Mouse (Mus musculus): ENCODE data around the gene 4933427I04Rik. TPM values are rescaled to one million over a fixed set of nuclear protein-coding genes. Genes with fewer than 3 reads are reported as not detected.

Gene 4933427I04Rik
- not detected in 2 replicates for total RNA-seq (2012; rRNA removed)

DNA sequence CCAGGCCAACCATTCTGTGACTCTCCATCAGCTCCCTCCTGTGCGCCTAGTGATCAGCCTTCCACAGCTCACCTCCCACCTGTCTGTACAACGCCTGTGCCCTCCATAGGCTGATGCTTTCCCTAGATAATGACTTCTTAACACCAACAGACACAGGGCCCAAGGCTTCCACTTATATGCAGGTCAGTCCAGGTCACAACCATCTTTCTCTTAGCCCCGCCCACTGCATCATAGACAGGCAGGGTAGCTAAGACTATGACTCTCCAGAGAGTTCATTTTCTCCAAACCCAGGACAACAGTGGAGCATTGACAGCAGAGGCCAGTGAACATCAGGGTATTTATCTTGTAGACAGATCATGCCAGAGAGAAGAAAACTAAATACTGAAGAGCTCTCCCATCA lies at the start of gene 4933427I04Rik:
TSS of gene 4933427I04Rik (plus strand) at position 301 of the 400 bp plus-strand sequence.
- TF ChIP-seq CHD2 (IDR thresholded peaks at IDR 0.05; ENCODE audit: low read depth, low read length): no peak
- TF ChIP-seq MAFK (IDR thresholded peaks at IDR 0.05; ENCODE audit: insufficient read depth, low read depth, low read length): no peak
- TF ChIP-seq ZC3H11A (IDR thresholded peaks at IDR 0.05; ENCODE audit: borderline replicate concordance, low read depth, low read length): no peak
- TF ChIP-seq HCFC1 (IDR thresholded peaks at IDR 0.05; ENCODE audit: borderline replicate concordance, insufficient read depth, low read length): no peak
- TF ChIP-seq ZNF384 (IDR thresholded peaks at IDR 0.05; ENCODE audit: low read depth, low read length): no peak
- DNase-seq (ENCODE audit: low read depth, low spot score): no peak

DNA sequence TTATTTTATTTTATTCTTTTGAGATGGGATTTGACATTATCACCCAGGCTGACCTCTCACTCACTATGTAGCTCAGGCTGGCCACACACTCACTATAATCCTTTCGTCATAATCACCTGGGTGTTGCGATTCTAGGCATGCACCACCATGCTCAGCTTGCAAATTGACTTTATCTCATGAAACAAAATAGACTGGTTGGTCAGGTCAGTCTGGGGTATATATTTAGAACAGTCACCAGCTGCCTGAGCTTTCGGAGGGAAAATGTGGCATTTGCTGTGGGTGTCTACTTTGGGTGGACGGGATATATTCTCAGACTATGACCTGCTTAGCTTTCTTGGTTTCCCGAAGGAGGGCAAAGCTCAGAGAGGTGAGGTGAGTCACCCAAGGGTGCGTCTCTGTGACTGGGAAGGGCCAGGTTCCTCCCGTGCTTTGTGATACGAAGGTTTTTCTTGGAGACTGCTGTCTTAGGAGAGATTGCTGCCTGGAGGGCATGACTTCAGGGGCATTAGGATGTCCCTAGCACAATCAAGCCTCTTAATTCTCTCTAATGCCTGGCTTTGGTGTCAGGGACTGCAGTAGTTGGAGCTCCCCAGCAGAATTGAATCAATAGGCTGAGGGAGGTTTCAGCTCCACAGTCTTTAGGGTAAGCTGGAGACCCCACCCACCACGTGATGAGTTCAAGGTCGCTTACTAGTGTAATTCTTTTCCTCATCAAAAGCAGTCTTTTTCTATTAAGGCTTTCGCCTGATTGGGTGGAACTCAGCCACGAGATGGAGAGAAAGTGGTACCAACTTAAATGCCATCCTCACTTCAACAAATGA lies 48.8 kb upstream of the 4933427I04Rik start:
- no peaks in the 10 kb centered on the region for H3K9me3 ChIP-seq (ENCODE audit: control insufficient read depth, insufficient read depth, low read depth, low read length)

More for the DNA sequence above, at the start of gene 4933427I04Rik:
- H3K9ac ChIP-seq (ENCODE audit: insufficient read depth, low read depth, low read length, poor library complexity, severe bottlenecking): no peak within 1 kb of the TSS
- no peaks in the 10 kb centered on the region for H3K9me3 ChIP-seq (ENCODE audit: control insufficient read depth, insufficient read depth, low read depth, low read length)
- no peak within 1 kb of the TSS for H3K27ac ChIP-seq (ENCODE audit: insufficient read depth, low read depth, low read length, poor library complexity, severe bottlenecking)
- no peaks in the 10 kb centered on the region for H3K36me3 ChIP-seq (ENCODE audit: control insufficient read depth, insufficient read depth, low read length, poor library complexity, severe bottlenecking)
- H3K4me3 ChIP-seq (ENCODE audit: insufficient read depth in 1 of 2, low read depth in 1 of 2, low read length in 2 of 2, poor library complexity in 1 of 2, severe bottlenecking in 1 of 2): no peak within 1 kb of the TSS
- no peaks in the 10 kb centered on the region for H3K4me1 ChIP-seq (ENCODE audit: control insufficient read depth in 2 of 2, insufficient read depth in 2 of 2, low read length in 2 of 2, poor library complexity in 1 of 2)
- in situ Hi-C loops (cut with MboI; ENCODE audit: low sequenced_read_pairs in 2 of 2, unreplicated experiment in 2 of 2): no loop called here

DNA sequence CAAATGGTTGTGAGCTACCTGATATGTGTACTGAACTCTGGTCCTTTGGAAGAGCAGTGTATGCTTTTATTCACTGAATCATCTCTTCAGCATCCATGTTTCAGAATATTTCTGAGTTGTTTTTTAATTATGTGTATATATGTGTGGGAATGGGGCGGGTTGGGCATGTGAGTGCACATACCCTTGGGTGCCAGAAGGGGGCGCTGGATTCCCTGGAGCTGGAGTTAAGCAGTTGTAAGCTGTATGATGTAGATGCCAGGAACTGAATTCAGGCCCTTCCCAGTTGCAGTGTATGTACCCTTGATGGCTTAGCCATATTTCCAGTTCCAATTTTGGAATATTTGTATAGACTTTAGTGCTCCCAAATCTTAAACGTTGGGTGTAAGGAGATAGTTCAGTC lies 47.0 kb upstream of the 4933427I04Rik start:
- DNase-seq (ENCODE audit: low read depth, low spot score): no peak
- no peaks in the 10 kb centered on the region for H3K36me3 ChIP-seq (ENCODE audit: control insufficient read depth, insufficient read depth, low read length, poor library complexity, severe bottlenecking)
- H3K9ac ChIP-seq (ENCODE audit: insufficient read depth, low read depth, low read length, poor library complexity, severe bottlenecking): no peak overlapping the region
- no peak overlapping the region for H3K27ac ChIP-seq (ENCODE audit: insufficient read depth, low read depth, low read length, poor library complexity, severe bottlenecking)
- peaks cover 0 to 10% of the 10 kb centered on the region in 2 experiments; a peak in 2 of 4 replicates for H3K4me1 ChIP-seq (ENCODE audit: control insufficient read depth in 2 of 2, insufficient read depth in 2 of 2, low read length in 2 of 2, poor library complexity in 1 of 2)
- H3K9me3 ChIP-seq (ENCODE audit: control insufficient read depth, insufficient read depth, low read depth, low read length): no peaks in the 10 kb centered on the region
- no peak overlapping the region for H3K4me3 ChIP-seq (ENCODE audit: insufficient read depth in 1 of 2, low read depth in 1 of 2, low read length in 2 of 2, poor library complexity in 1 of 2, severe bottlenecking in 1 of 2)
- no peak for TF ChIP-seq ZC3H11A (IDR thresholded peaks at IDR 0.05; ENCODE audit: borderline replicate concordance, low read depth, low read length)
- in situ Hi-C loops (cut with MboI; ENCODE audit: low sequenced_read_pairs in 2 of 2, unreplicated experiment in 2 of 2): no loop called here

More for the DNA sequence above, 48.8 kb upstream of the 4933427I04Rik start:
- DNase-seq (ENCODE audit: low read depth, low spot score): no peak
- no peak overlapping the region for H3K4me3 ChIP-seq (ENCODE audit: insufficient read depth in 1 of 2, low read depth in 1 of 2, low read length in 2 of 2, poor library complexity in 1 of 2, severe bottlenecking in 1 of 2)
- H3K9ac ChIP-seq (ENCODE audit: insufficient read depth, low read depth, low read length, poor library complexity, severe bottlenecking): no peak overlapping the region
- H3K27ac ChIP-seq (ENCODE audit: insufficient read depth, low read depth, low read length, poor library complexity, severe bottlenecking): no peak overlapping the region
- in situ Hi-C loops (cut with MboI; ENCODE audit: low sequenced_read_pairs in 2 of 2, unreplicated experiment in 2 of 2): no loop called here
- no peaks in the 10 kb centered on the region for H3K36me3 ChIP-seq (ENCODE audit: control insufficient read depth, insufficient read depth, low read length, poor library complexity, severe bottlenecking)
- TF ChIP-seq HCFC1 (IDR thresholded peaks at IDR 0.05; ENCODE audit: borderline replicate concordance, insufficient read depth, low read length): no peak
- TF ChIP-seq ZNF384 (IDR thresholded peaks at IDR 0.05; ENCODE audit: low read depth, low read length): no peak
- TF ChIP-seq ZC3H11A (IDR thresholded peaks at IDR 0.05; ENCODE audit: borderline replicate concordance, low read depth, low read length): no peak
- no peak for TF ChIP-seq MAFK (IDR thresholded peaks at IDR 0.05; ENCODE audit: insufficient read depth, low read depth, low read length)
- TF ChIP-seq CHD2 (IDR thresholded peaks at IDR 0.05; ENCODE audit: low read depth, low read length): no peak
- H3K4me1 ChIP-seq (ENCODE audit: control insufficient read depth in 2 of 2, insufficient read depth in 2 of 2, low read length in 2 of 2, poor library complexity in 1 of 2): peaks cover 0 to 10% of the 10 kb centered on the region in 2 experiments; a peak in 2 of 4 replicates

DNA sequence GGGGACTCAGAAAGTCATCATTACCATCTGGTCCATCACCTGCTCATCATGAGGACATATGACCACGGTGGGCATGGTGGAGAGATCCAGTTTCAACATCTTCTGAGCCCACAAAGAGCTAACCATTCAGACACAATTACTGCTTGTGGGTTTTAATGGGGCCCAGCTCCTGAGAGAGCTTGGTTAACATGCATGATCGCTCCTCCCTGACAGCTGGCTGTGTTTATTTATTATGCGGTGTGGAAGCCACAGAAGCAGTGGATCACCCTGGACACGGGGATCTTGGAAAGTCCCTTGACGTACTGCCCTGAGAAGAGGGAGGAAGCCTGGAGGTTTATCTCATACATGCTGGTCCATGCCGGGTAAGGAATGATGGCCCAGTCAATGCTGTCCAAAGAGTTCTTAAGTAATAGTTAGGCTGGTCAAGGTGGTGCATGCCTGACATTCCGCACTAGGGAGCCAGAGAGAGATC lies 45.4 kb upstream of the 4933427I04Rik start:
- Histone ChIP-seq H3K9ac (ENCODE audit: insufficient read depth, low read depth, low read length, poor library complexity, severe bottlenecking) (no peak overlapping the region), H3K9me3 (ENCODE audit: control insufficient read depth, insufficient read depth, low read depth, low read length) (no peaks in the 10 kb centered on the region), H3K4me3 (ENCODE audit: insufficient read depth in 1 of 2, low read depth in 1 of 2, low read length in 2 of 2, poor library complexity in 1 of 2, severe bottlenecking in 1 of 2) (no peak overlapping the region), H3K27ac (ENCODE audit: insufficient read depth, low read depth, low read length, poor library complexity, severe bottlenecking) (no peak overlapping the region), H3K4me1 (ENCODE audit: control insufficient read depth in 2 of 2, insufficient read depth in 2 of 2, low read length in 2 of 2, poor library complexity in 1 of 2) (peaks cover 0 to 8% of the 10 kb centered on the region in 2 experiments; a peak in 2 of 4 replicates), H3K36me3 (ENCODE audit: control insufficient read depth, insufficient read depth, low read length, poor library complexity, severe bottlenecking) (no peaks in the 10 kb centered on the region)
- in situ Hi-C loops (cut with MboI; ENCODE audit: low sequenced_read_pairs in 2 of 2, unreplicated experiment in 2 of 2): no loop called here
- no peak for DNase-seq (ENCODE audit: low read depth, low spot score)
- TF ChIP-seq HCFC1 (IDR thresholded peaks at IDR 0.05; ENCODE audit: borderline replicate concordance, insufficient read depth, low read length): no peak
- no peak for TF ChIP-seq CHD2 (IDR thresholded peaks at IDR 0.05; ENCODE audit: low read depth, low read length)
- TF ChIP-seq ZC3H11A (IDR thresholded peaks at IDR 0.05; ENCODE audit: borderline replicate concordance, low read depth, low read length): no peak
- TF ChIP-seq ZNF384 (IDR thresholded peaks at IDR 0.05; ENCODE audit: low read depth, low read length): no peak
- no peak for TF ChIP-seq MAFK (IDR thresholded peaks at IDR 0.05; ENCODE audit: insufficient read depth, low read depth, low read length)

All from ES-E14 (cell line).